Mouse (Mus musculus): ENCODE measurements at regions not wholly inside any gene's neighbourhood (a gene's known extent, or its start where the extent isn't known, plus 50 kb on each side); places are given as distances from the start of the nearest gene placed in this dataset.
"Not testable (repeated sequence)": the region's sequence is repeated elsewhere in the genome, so short reads cannot be mapped to it uniquely, and the experiment has no call there.

- peak; percentile 21 to 22 for DNase-seq
Observed at GRCm38 (mm10) chr9:78769168-78769567, 153.8 kb downstream of the Cd109 start.

GRCm38 (mm10) chr9:78773936-78774335, 158.6 kb downstream of the Cd109 start:
- DNase-seq: no peak

- peak; percentile 57 to 58 for DNase-seq
Observed at GRCm38 (mm10) chr9:78775462-78775861, 160.1 kb downstream of the Cd109 start.

GRCm38 (mm10) chr9:78780595-78780994, 165.2 kb downstream of the Cd109 start:
- no peak for DNase-seq

- no peak for DNase-seq
Observed at GRCm38 (mm10) chr9:78782297-78782696, 167.0 kb downstream of the Cd109 start.

GRCm38 (mm10) chr9:78782860-78783259, 167.5 kb downstream of the Cd109 start:
- no peak for DNase-seq

GRCm38 (mm10) chr9:78787866-78788265, 172.5 kb downstream of the Cd109 start:
- peak; percentile 42 to 47 for DNase-seq

GRCm38 (mm10) chr9:78789703-78790102, 174.4 kb downstream of the Cd109 start:
- no peak for DNase-seq

- DNase-seq: no peak
Observed at GRCm38 (mm10) chr9:78790155-78790554, 174.8 kb downstream of the Cd109 start.

GRCm38 (mm10) chr9:78795801-78796200, 180.5 kb downstream of the Cd109 start:
- no peak for DNase-seq

- no peak for DNase-seq
Observed at GRCm38 (mm10) chr9:78817221-78817620, 201.9 kb downstream of the Cd109 start.

GRCm38 (mm10) chr9:78821554-78822212, 206.3 kb downstream of the Cd109 start:
- peak; percentile 5 to 32 for DNase-seq

- DNase-seq: no peak
Observed at GRCm38 (mm10) chr9:78844969-78845683, 229.8 kb downstream of the Cd109 start.

- peak; percentile 23 to 44 for DNase-seq
Observed at GRCm38 (mm10) chr9:78846110-78846509, 230.8 kb downstream of the Cd109 start.

- DNase-seq: no peak
Observed at GRCm38 (mm10) chr9:78847890-78848563, 232.7 kb downstream of the Cd109 start.

- not testable (repeated sequence) for DNase-seq
Observed at GRCm38 (mm10) chr9:78848564-78848893, 233.2 kb downstream of the Cd109 start.

- no peak for DNase-seq
Observed at GRCm38 (mm10) chr9:78856981-78857380, 241.6 kb downstream of the Cd109 start.

- DNase-seq: no peak
Observed at GRCm38 (mm10) chr9:78859956-78860355, 244.6 kb downstream of the Cd109 start.

GRCm38 (mm10) chr9:78872561-78872960, 257.2 kb downstream of the Cd109 start:
- DNase-seq: no peak

GRCm38 (mm10) chr9:78879955-78880642, 264.8 kb downstream of the Cd109 start:
- DNase-seq: peak; percentile 45 to 72

- no peak for DNase-seq
Observed at GRCm38 (mm10) chr9:78880643-78881306, 265.4 kb downstream of the Cd109 start.

GRCm38 (mm10) chr9:78881307-78881790, 266.0 kb downstream of the Cd109 start:
- DNase-seq: no peak

GRCm38 (mm10) chr9:78903211-78903610, 287.9 kb downstream of the Cd109 start:
- DNase-seq: no peak

All from cerebellum, adult 18-20 months (tissue).